Mouse (Mus musculus): ENCODE measurements around the gene Tmigd1.

- TF ChIP-seq POLR2A (IDR thresholded peaks at IDR 0.05; ENCODE audit: borderline replicate concordance, extremely low read depth, low read depth, low read length), result no peak
- no peak for TF ChIP-seq CTCF (IDR thresholded peaks at IDR 0.05; ENCODE audit: insufficient read depth, low read length)
These were observed 17.5 kb upstream of the Tmigd1 start for GRCm38 (mm10) chr11:76884451-76884850.

All from lung, adult 2 months (tissue).